Mouse (Mus musculus): ENCODE measurements around the gene Clec4a2.

DNA sequence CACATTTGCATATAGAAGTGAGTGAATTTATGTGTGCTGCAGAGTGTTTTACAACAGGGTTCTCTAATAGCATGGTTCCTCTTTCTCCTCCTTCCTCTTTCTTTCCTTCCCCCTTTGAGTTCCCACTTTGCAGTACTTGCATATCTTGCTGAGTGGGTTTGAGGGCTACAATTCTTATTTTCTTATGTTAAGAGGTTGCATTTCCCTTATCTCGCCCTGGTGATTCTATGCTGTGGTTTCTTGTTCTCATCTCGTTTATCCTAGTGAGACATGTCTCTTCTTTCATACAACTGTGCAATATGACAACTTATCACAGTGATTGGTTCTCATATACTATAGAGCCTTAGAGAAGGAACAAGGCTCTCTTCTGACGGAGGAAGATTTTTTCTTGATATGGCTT lies 17.0 kb downstream of the Clec4a2 start:
- TF ChIP-seq CTCF (IDR thresholded peaks at IDR 0.05; ENCODE audit: extremely low read depth, insufficient read depth, low read length) = no peak
- TF ChIP-seq POLR2A (IDR thresholded peaks at IDR 0.05; ENCODE audit: extremely low read depth, insufficient read depth, low read length) = no peak
